Mouse (Mus musculus) cortical plate, adult 2 months (tissue): ENCODE data around the gene Psmc2.

Experiments
- CTCF ChIP-seq: fragments of 200-500 bp; IDR thresholded peaks from 2 replicates; pipeline ENCODE4 v1.5.1; 2011; ENCODE audit warnings: mild to moderate bottlenecking, control low read depth, low read length; ENCODE audit not compliant: insufficient read depth; ENCODE audit errors: extremely low read depth
- POLR2A ChIP-seq: fragments of 200-500 bp; IDR thresholded peaks from 2 replicates; pipeline ENCODE4 v1.6.1; 2011; ENCODE audit warnings: mild to moderate bottlenecking, low read length, control low read depth; ENCODE audit not compliant: insufficient read depth; ENCODE audit errors: extremely low read depth

GRCm38 (mm10) chr5:21739881-21740280, 45.2 kb upstream of the Psmc2 start:
- TF ChIP-seq CTCF (no peak), POLR2A (no peak)
